Mouse (Mus musculus) urinary bladder, adult 18-20 months (tissue): ENCODE measurements around the gene Zcchc2.

Source experiments
- DNase-seq, 2 experiments: peaks; one replicate each; pipeline ENCODE4 v3.0.0; 2022; ENCODE audit warnings: low spot score in 2 of 2, mixed read lengths in 2 of 2

The Zcchc2 gene

GRCm38 (mm10) chr1:106073166-106073565, 83.0 kb downstream of the Zcchc2 start:
- no peak for DNase-seq

GRCm38 (mm10) chr1:106074141-106074540, 83.9 kb downstream of the Zcchc2 start:
- DNase-seq: no peak

- DNase-seq: no peak
Measured at GRCm38 (mm10) chr1:106074656-106075055, 84.5 kb downstream of the Zcchc2 start.

- no peak for DNase-seq
Measured at GRCm38 (mm10) chr1:106076641-106077040, 86.4 kb downstream of the Zcchc2 start.

GRCm38 (mm10) chr1:106077166-106077565, 87.0 kb downstream of the Zcchc2 start:
- no peak for DNase-seq
